Mouse (Mus musculus) kidney, embryonic 14.5 days (tissue): ENCODE results near the gene Vmn2r7. TPM values are rescaled to one million over a fixed set of nuclear protein-coding genes. Genes with fewer than 3 reads are reported as not detected.
"Not testable (repeated sequence)": the region's sequence is repeated elsewhere in the genome, so short reads cannot be mapped to it uniquely, and the experiment has no call there.

Source experiments
- ATAC-seq: fragments of 200-750 bp; cut with Nextera tagmentation; 2 replicates; pipeline ENCODE4 v1.8.0; 2017; ENCODE audit warnings: moderate number of reproducible peaks, mild to moderate bottlenecking, moderate TSS enrichment, moderate library complexity; ENCODE audit not compliant: low FRiP score, low TSS enrichment
- H3K27ac ChIP-seq: fragments of 300-500 bp; sonication (generic); 2 replicates; pipeline ENCODE4 v1.5.1; 2014; ENCODE audit warnings: low read depth, mild to moderate bottlenecking, low read length, moderate library complexity, mixed read lengths
- H3K27me3 ChIP-seq: fragments of 300-500 bp; sonication (generic); 2 replicates; pipeline ENCODE4 v1.6.1; 2014; ENCODE audit warnings: mild to moderate bottlenecking, low read length; ENCODE audit not compliant: control insufficient read depth, insufficient read depth
- H3K36me3 ChIP-seq: fragments of 300-500 bp; sonication (generic); 2 replicates; pipeline ENCODE4 v1.6.1; 2014; ENCODE audit warnings: low read length, mixed read lengths; ENCODE audit not compliant: control insufficient read depth, insufficient read depth
- H3K4me1 ChIP-seq: fragments of 300-500 bp; sonication (generic); 2 replicates; pipeline ENCODE4 v1.6.1; 2014; ENCODE audit warnings: low read length, mixed read lengths; ENCODE audit not compliant: control insufficient read depth, insufficient read depth
- H3K4me2 ChIP-seq: fragments of 300-500 bp; sonication (generic); replicated peaks from 2 replicates; pipeline ENCODE4 v1.6.1; 2014; ENCODE audit warnings: low read depth, mild to moderate bottlenecking, low read length
- H3K4me3 ChIP-seq: fragments of 300-500 bp; sonication (generic); 2 replicates; pipeline ENCODE4 v1.5.1; 2014; ENCODE audit warnings: mild to moderate bottlenecking, low read length
- H3K9ac ChIP-seq: fragments of 300-500 bp; sonication (generic); 2 replicates; pipeline ENCODE4 v1.6.1; 2014; ENCODE audit warnings: low read depth, mild to moderate bottlenecking, low read length, moderate library complexity
- H3K9me3 ChIP-seq: fragments of 300-500 bp; sonication (generic); 2 replicates; pipeline ENCODE4 v1.6.1; 2016; ENCODE audit warnings: low read length; ENCODE audit not compliant: control insufficient read depth
- WGBS: fragments of 180-500 bp; shearing (Covaris S2); extraction: QIAGEN DNeasy Blood & Tissue Kit; methylation state at CpG from one replicate; pipeline ENCODE4 v1.1.7; 2014; 5-methylcytosine and 5-hydroxymethylcytosine counted together
- polyA plus RNA-seq: library from polyadenylated mRNA; unstranded; fragments of >200 nt; fragmentation: Nextera tagmentation; extraction: Ambion mirVana; gene quantifications from 2 replicates; pipeline ENCODE4 v1.2.1, GENCODE M21; 2014

Vmn2r7 gene
- polyA plus RNA-seq, 1 experiment from 2014 or later = not detected

- Histone ChIP-seq H3K27ac (no peak overlapping the region), H3K9ac (no peak overlapping the region), H3K27me3 (no peaks in the 10 kb centered on the region), H3K9me3 (no peaks in the 10 kb centered on the region), H3K36me3 (no peaks in the 10 kb centered on the region), H3K4me1 (no peaks in the 10 kb centered on the region), H3K4me3 (no peak overlapping the region), H3K4me2 (no peak overlapping the region)
- no peak for ATAC-seq
- WGBS = 100% methylated on average over 1 of the region's 1 CpGs
These were observed 61.7 kb downstream of the Vmn2r7 start for GRCm38 (mm10) chr3:64782901-64783300.

DNA sequence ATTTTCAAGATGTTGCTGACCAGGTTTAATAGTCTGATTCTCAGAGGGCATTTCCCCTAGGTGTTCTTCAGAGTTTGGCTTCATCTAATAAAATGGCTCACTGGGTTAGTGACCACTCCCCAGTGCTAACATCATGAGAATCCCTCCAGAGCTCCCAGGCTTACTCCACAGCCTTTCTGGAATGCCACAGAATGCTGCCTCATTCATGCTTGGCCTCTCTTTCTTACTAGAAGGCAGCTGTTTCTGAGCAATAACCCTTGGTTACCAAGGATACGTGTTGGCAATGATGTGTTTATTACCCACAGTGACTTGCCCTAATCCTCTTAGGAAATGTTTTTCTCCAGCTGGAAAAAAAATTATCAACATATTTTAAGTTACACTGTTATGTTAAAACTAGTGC, 72.4 kb downstream of the Vmn2r7 start:
- Histone ChIP-seq H3K9me3 (no peaks in the 10 kb centered on the region), H3K36me3 (no peaks in the 10 kb centered on the region), H3K9ac (no peak overlapping the region), H3K4me1 (no peaks in the 10 kb centered on the region), H3K4me2 (no peak overlapping the region), H3K27me3 (no peaks in the 10 kb centered on the region), H3K27ac (no peak overlapping the region), H3K4me3 (no peak overlapping the region)
- ATAC-seq = no peak
- 70% methylated on average over 1 of the region's 1 CpGs for WGBS

GRCm38 (mm10) chr3:64756145-64756544, 88.4 kb downstream of the Vmn2r7 start:
- Histone ChIP-seq H3K36me3 (no peaks in the 10 kb centered on the region), H3K4me1 (no peaks in the 10 kb centered on the region), H3K9ac (no peak overlapping the region), H3K27ac (no peak overlapping the region), H3K4me2 (no peak overlapping the region), H3K4me3 (no peak overlapping the region), H3K9me3 (0 out of 2 replicates have a peak, but pooled peaks cover 2% of the 10 kb centered on the region), H3K27me3 (no peaks in the 10 kb centered on the region)
- no peak for ATAC-seq
- WGBS = 66% methylated on average over 2 of the region's 2 CpGs

DNA sequence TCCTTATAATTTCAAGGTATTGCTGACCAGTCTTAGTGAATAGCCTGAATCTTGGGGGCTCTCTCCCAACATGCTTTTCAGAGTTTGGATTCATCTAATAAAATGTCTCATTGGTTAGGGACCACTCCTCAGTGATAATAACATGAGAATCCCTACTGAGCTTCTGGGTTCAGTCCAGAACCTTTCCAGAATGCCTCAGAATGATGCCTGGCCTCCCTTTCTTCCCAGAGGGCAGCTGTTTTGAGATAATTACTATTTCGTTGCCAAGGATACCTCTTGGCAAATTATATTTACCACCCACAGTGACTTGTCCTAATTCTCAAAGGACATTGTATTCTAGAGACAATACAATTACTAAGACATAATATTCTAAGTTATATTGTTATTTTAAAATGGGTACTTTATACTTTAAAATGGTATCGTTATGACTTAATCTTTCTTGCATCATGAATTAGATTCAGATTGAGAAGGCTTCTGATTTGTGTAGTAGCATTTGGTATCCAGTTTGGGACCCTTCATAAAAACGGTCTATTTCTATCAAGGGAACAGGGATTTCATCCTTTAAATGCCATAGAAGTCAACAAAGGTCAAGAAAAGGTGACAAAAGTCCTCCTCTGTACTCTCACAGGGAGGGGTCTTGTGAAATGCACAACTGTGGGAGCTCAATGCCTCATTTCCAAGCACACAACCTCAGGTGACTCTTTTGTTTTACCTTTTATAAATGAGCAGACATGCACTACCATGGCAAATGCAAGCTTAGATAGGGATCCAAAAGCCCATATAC, 117.2 kb downstream of the Vmn2r7 start:
- H3K9ac ChIP-seq, H3K27me3 ChIP-seq, H3K4me2 ChIP-seq, ATAC-seq, H3K9me3 ChIP-seq, H3K27ac ChIP-seq, H3K36me3 ChIP-seq, H3K4me3 ChIP-seq, H3K4me1 ChIP-seq: not testable (repeated sequence)
- WGBS = 76% methylated on average over 3 of the region's 3 CpGs

DNA sequence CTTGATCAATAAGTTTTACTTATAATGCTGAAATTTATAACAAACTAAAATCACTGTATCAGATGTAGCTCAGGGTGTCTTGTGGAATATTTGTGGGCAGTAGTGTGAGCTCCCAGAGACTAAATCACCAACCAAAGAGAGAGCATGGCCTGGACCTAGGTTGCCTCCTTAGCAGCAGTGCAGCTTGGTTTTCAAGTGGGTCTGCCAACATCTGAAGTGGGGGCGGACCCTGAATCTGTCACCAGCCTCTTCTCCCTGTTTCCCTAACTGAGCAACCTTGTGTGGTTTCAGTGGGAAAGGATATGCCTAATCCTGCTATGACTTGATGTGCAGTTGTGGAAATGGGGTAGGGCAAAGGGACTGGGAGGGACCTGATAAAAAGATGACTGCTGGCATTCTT, 118.8 kb downstream of the Vmn2r7 start:
- not testable (repeated sequence) for H3K27ac ChIP-seq, ATAC-seq, H3K4me3 ChIP-seq, H3K4me1 ChIP-seq, H3K9me3 ChIP-seq, H3K4me2 ChIP-seq, H3K36me3 ChIP-seq, H3K9ac ChIP-seq, H3K27me3 ChIP-seq
- WGBS = 82% methylated on average over 1 of the region's 1 CpGs

- WGBS = 86% methylated on average over 1 of the region's 1 CpGs
- H3K4me2 ChIP-seq, H3K9ac ChIP-seq, H3K36me3 ChIP-seq, H3K4me1 ChIP-seq, ATAC-seq, H3K9me3 ChIP-seq, H3K27me3 ChIP-seq, H3K4me3 ChIP-seq, H3K27ac ChIP-seq: not testable (repeated sequence)
These were observed 168.5 kb downstream of the Vmn2r7 start for GRCm38 (mm10) chr3:64676069-64676468.
